Comparison of ENCODE assay signal across 9 mouse cellular contexts in the genomic region with DNA sequence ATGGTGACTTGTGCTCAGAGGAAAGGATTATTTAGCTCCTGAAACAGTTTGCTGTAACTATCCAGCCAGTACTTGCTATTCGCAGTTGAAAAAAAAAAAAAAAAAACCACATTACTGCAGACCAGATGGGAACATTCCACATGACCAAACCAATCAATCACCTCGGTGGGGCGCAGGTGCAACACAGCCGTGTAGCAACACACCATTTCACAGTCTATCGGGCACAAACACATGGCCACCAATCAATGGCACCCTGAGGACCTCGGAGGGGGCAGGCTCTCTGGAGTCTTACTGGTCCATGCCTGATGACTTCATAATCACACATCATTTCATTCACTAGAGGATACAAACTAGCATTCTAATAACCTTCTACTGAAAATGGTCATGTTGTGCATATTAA.
A peak's percentile ranks its signal among the peaks of the same experiment; 100 is the strongest.
DNase-seq lines count a peak whose midpoint lies in the region; ATAC-seq and TF ChIP-seq lines count a peak whose summit lies in the region.
"Had no signal": no experiment of that assay in that cellular context is flagged by ENCODE, and none has a peak within 500 bp of the region (broad histone marks: within the 10 kb centered on the region; RNA-seq: fewer than 3 reads in every experiment).

No protein-coding gene starts in this region.

- no peak for TF ChIP-seq CTCF in cerebellum, adult 2 months (IDR thresholded peaks at IDR 0.05; ENCODE audit: borderline replicate concordance, insufficient read depth, low read depth, low read length)

- H3K36me3 ChIP-seq in liver, embryonic 11.5 days (ENCODE audit: control insufficient read depth, insufficient read depth, low read length), result no peaks in the 10 kb centered on the region
- H3K36me3 ChIP-seq in forebrain, embryonic 14.5 days (ENCODE audit: control insufficient read depth, insufficient read depth, low read length), result no peaks in the 10 kb centered on the region
- no peaks in the 10 kb centered on the region for H3K36me3 ChIP-seq in limb, embryonic 13.5 days
- H3K36me3 ChIP-seq: limb, embryonic 15.5 days had no signal

- H3K9ac ChIP-seq in liver, embryonic 11.5 days (ENCODE audit: low read depth, low read length), result no peak overlapping the region
- no peak overlapping the region for H3K9ac ChIP-seq in forebrain, embryonic 14.5 days (ENCODE audit: low read length)
- H3K9ac ChIP-seq in limb, embryonic 13.5 days, result no peak overlapping the region
- H3K9ac ChIP-seq: limb, embryonic 15.5 days had no signal

- TF ChIP-seq POLR2A in cerebellum, adult 2 months (IDR thresholded peaks at IDR 0.05; ENCODE audit: borderline replicate concordance, insufficient read depth, low read length), result no peak

- H3K27ac ChIP-seq in liver, embryonic 11.5 days (ENCODE audit: low read depth, low read length), result no peak overlapping the region
- no peak overlapping the region for H3K27ac ChIP-seq in cerebellum, adult 2 months (ENCODE audit: insufficient read depth, low read length)
- H3K27ac ChIP-seq in forebrain, embryonic 14.5 days (ENCODE audit: low read depth, low read length), result peak overlapping the region; percentile 68
- no peak overlapping the region for H3K27ac ChIP-seq in limb, embryonic 13.5 days
- H3K27ac ChIP-seq: limb, embryonic 15.5 days had no signal

- H3K4me2 ChIP-seq in liver, embryonic 11.5 days, result no peak overlapping the region
- H3K4me2 ChIP-seq in forebrain, embryonic 14.5 days (ENCODE audit: low read length), result peak overlapping the region; percentile 29
- H3K4me2 ChIP-seq in limb, embryonic 13.5 days (replicated peaks), result 0 out of 2 replicates have a peak overlapping the region, but pooled peaks have one; percentile 7
- H3K4me2 ChIP-seq: limb, embryonic 15.5 days had no signal

- H3K9me3 ChIP-seq in liver, embryonic 11.5 days (ENCODE audit: control insufficient read depth, low read length), result no peaks in the 10 kb centered on the region
- H3K9me3 ChIP-seq in forebrain, embryonic 14.5 days (replicated peaks; ENCODE audit: control insufficient read depth, low read length), result no peaks in the 10 kb centered on the region
- no peaks in the 10 kb centered on the region for H3K9me3 ChIP-seq in limb, embryonic 13.5 days
- H3K9me3 ChIP-seq: limb, embryonic 15.5 days had no signal

- intact Hi-C loops in left cerebral cortex, postnatal 25 days (cut with DNase I), result no loop called here

- WGBS in liver, embryonic 11.5 days, result 60% methylated on average over 6 of the region's 6 CpGs
- WGBS in cerebellum, adult 2 months, result 3% methylated on average over 6 of the region's 6 CpGs
- WGBS in forebrain, embryonic 14.5 days, result 8% methylated on average over 6 of the region's 6 CpGs
- 25% methylated on average over 6 of the region's 6 CpGs for WGBS in limb, embryonic 13.5 days

- DNase-seq in liver, result peak; percentile 23
- no peak for DNase-seq in liver, embryonic 11.5 days (ENCODE audit: low spot score)
- DNase-seq in cerebellum, adult 2 months, result peak; percentile 91 to 97
- peak; percentile 91 for DNase-seq in forebrain, embryonic 14.5 days (ENCODE audit: low spot score)
- peak; percentile 31 for DNase-seq in retina, postnatal 7 days (ENCODE audit: low read depth, low spot score)
- DNase-seq in left cerebral cortex, postnatal 25 days (ENCODE audit: low spot score in 2 of 2), result no peak

- H3K4me1 ChIP-seq in liver, embryonic 11.5 days (replicated peaks; ENCODE audit: control insufficient read depth, insufficient read depth, low read length), result peaks cover 5% of the 10 kb centered on the region; the same call in 1 of the 2 replicates
- peaks cover 17% of the 10 kb centered on the region; the same call in 1 of the 2 replicates for H3K4me1 ChIP-seq in cerebellum, adult 2 months (ENCODE audit: control insufficient read depth, insufficient read depth, low read length)
- H3K4me1 ChIP-seq in forebrain, embryonic 14.5 days (ENCODE audit: control insufficient read depth, insufficient read depth, low read length), result peaks cover 17% of the 10 kb centered on the region
- peaks cover 24% of the 10 kb centered on the region for H3K4me1 ChIP-seq in limb, embryonic 13.5 days

- no peak overlapping the region for H3K4me3 ChIP-seq in liver, embryonic 11.5 days (ENCODE audit: low read depth, low read length)
- H3K4me3 ChIP-seq in cerebellum, adult 2 months (replicated peaks; ENCODE audit: insufficient read depth, low read depth, low read length), result no peak overlapping the region
- no peak overlapping the region for H3K4me3 ChIP-seq in forebrain, embryonic 14.5 days (ENCODE audit: low read depth, low read length)
- no peak overlapping the region for H3K4me3 ChIP-seq in limb, embryonic 13.5 days
- H3K4me3 ChIP-seq: limb, embryonic 15.5 days had no signal

- H3K27me3 ChIP-seq in liver, embryonic 11.5 days (replicated peaks; ENCODE audit: control insufficient read depth, insufficient read depth, low read length), result no peaks in the 10 kb centered on the region
- H3K27me3 ChIP-seq in cerebellum, adult 2 months (ENCODE audit: control insufficient read depth, insufficient read depth, low read length), result no peaks in the 10 kb centered on the region
- no peaks in the 10 kb centered on the region for H3K27me3 ChIP-seq in forebrain, embryonic 14.5 days (replicated peaks; ENCODE audit: control insufficient read depth, insufficient read depth, low read length)
- H3K27me3 ChIP-seq in limb, embryonic 13.5 days, result no peaks in the 10 kb centered on the region
- H3K27me3 ChIP-seq: limb, embryonic 15.5 days had no signal

- ATAC-seq in liver, embryonic 11.5 days (replicated peaks; ENCODE audit: low FRiP score), result no peak
- ATAC-seq in forebrain, embryonic 14.5 days, result peak; percentile 92
- peak; percentile 61; the same call in 1 of the 2 replicates for ATAC-seq in limb, embryonic 13.5 days (ENCODE audit: low FRiP score, low read depth)
- no peak for ATAC-seq in monocyte, adult 5-6 weeks (replicated peaks; ENCODE audit: insufficient number of reproducible peaks, low FRiP score, low TSS enrichment, poor library complexity, severe bottlenecking)

Comparison
In these comparisons a context has a peak if more than half of its experiments do, and no peak if none do; other contexts are left out.
1. DNase-seq: peak in liver (single experiment), cerebellum, adult 2 months (2 of 2), forebrain, embryonic 14.5 days (single experiment) and retina, postnatal 7 days (single experiment); none in liver, embryonic 11.5 days (single experiment) and left cerebral cortex, postnatal 25 days (0 of 2).
2. ATAC-seq: peak in forebrain, embryonic 14.5 days (single experiment) and limb, embryonic 13.5 days (single experiment); none in liver, embryonic 11.5 days (single experiment) and monocyte, adult 5-6 weeks (single experiment).